In the genomic region with DNA sequence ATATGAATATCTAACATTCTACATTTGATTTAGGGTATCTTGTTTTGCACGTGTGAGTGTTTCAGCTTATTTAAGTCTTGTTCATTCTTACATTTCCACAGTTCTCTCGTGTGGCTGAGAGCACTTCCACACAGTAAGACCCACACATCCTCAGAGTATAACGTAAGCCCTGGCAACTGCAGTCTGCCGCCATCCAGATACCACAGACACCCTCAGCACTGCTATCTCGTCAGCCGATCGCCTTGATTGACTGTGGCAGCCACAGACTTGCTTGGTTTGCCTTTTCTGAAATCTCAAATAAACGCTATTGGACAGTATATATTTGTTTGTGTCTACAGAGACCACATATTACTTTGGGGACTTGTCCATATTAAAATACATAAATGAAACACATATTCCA, we compare ENCODE assay signal across 16 mouse cellular contexts.
DNase-seq lines count a peak whose midpoint lies in the region; ATAC-seq lines count a peak whose summit lies in the region.
"Had no signal": no experiment of that assay in that cellular context is flagged by ENCODE, and none has a peak within 500 bp of the region (broad histone marks: within the 10 kb centered on the region; RNA-seq: fewer than 3 reads in every experiment).

No protein-coding gene starts in this region.

- ATAC-seq in activated CD4-positive, CD25-positive, alpha-beta regulatory T cell, adult 4 months: peak; percentile 26
- ATAC-seq in inflammation-experienced regulatory T-cells, adult 6 months: peak; percentile 53
- no peak for ATAC-seq in granulocyte monocyte progenitor cell, adult 5-6 weeks (replicated peaks; ENCODE audit: poor library complexity, severe bottlenecking)
- ATAC-seq: forebrain, embryonic 14.5 days; hindbrain, embryonic 16.5 days; intestine, postnatal 0 days had no signal

- peak; percentile 37 for DNase-seq in CD4-positive, CD25-positive, alpha-beta regulatory T cell, adult 2 months (ENCODE audit: low read depth, low spot score)
- DNase-seq in left cerebral cortex, postnatal 14 days (ENCODE audit: low spot score in 2 of 2): no peak
- no peak for DNase-seq in cerebellum, adult 8-10 months
- DNase-seq: adrenal gland, adult 8-10 months; adrenal gland, postnatal 25 days; cerebellum, adult 18-20 months; cerebellum, adult 9-11 months; cerebellum, postnatal 25 days; gastrocnemius, postnatal 25 days; heart, postnatal 36 days had no signal

- intact Hi-C loops in left cerebral cortex, postnatal 14 days (cut with DNase I): no loop called here
